Mouse (Mus musculus) hindbrain, embryonic 10.5 days (tissue): Measurements from ENCODE around the gene Gpbar1. TPM values are rescaled to one million over a fixed set of nuclear protein-coding genes. Genes with fewer than 3 reads are reported as not detected.
"Not testable (repeated sequence)": the region's sequence is repeated elsewhere in the genome, so short reads cannot be mapped to it uniquely, and the experiment has no call there.

Experiments used
- DNase-seq: peaks from one replicate; pipeline ENCODE4 v3.0.0-alpha.2; 2017; ENCODE audit warnings: low spot score
- H3K27ac ChIP-seq: fragments of 300-500 bp; sonication (generic); 2 replicates; pipeline ENCODE4 v1.5.1; 2016; ENCODE audit warnings: mild to moderate bottlenecking, moderate library complexity
- H3K27me3 ChIP-seq: fragments of 300-500 bp; sonication (generic); 2 replicates; pipeline ENCODE4 v1.6.1; 2016; ENCODE audit warnings: mild to moderate bottlenecking; ENCODE audit not compliant: poor library complexity, insufficient read depth, severe bottlenecking
- H3K36me3 ChIP-seq: fragments of 300-500 bp; sonication (generic); 2 replicates; pipeline ENCODE4 v1.6.1; 2016; ENCODE audit warnings: mild to moderate bottlenecking, moderate library complexity
- H3K4me1 ChIP-seq: fragments of 300-500 bp; sonication (generic); replicated peaks from 2 replicates; pipeline ENCODE4 v1.6.1; 2016; ENCODE audit warnings: mild to moderate bottlenecking
- H3K4me3 ChIP-seq: fragments of 300-500 bp; sonication (generic); 2 replicates; pipeline ENCODE4 v1.5.1; 2016; ENCODE audit warnings: mild to moderate bottlenecking, moderate library complexity
- H3K9me3 ChIP-seq: fragments of 300-500 bp; sonication (generic); 2 replicates; pipeline ENCODE4 v1.6.1; 2016; ENCODE audit warnings: mild to moderate bottlenecking, moderate library complexity
- WGBS: fragments of 180-500 bp; shearing (Covaris S2); methylation state at CpG from one replicate; pipeline ENCODE4 v1.1.7; 2016; 5-methylcytosine and 5-hydroxymethylcytosine counted together
- polyA plus RNA-seq: library from polyadenylated mRNA; unstranded; fragments of >200 nt; fragmentation: Nextera tagmentation; extraction: Ambion mirVana; gene quantifications from 2 replicates; pipeline ENCODE4 v1.2.1, GENCODE M21; 2016

Gpbar1 gene
- polyA plus RNA-seq, 1 experiment from 2014 or later: 0.24 TPM

GRCm38 (mm10) chr1:74321396-74321795, 43.0 kb downstream of the Gpbar1 start:
- WGBS: 85% methylated on average over 3 of the region's 3 CpGs
- H3K9me3 ChIP-seq: no peaks in the 10 kb centered on the region
- no peak for DNase-seq

DNA sequence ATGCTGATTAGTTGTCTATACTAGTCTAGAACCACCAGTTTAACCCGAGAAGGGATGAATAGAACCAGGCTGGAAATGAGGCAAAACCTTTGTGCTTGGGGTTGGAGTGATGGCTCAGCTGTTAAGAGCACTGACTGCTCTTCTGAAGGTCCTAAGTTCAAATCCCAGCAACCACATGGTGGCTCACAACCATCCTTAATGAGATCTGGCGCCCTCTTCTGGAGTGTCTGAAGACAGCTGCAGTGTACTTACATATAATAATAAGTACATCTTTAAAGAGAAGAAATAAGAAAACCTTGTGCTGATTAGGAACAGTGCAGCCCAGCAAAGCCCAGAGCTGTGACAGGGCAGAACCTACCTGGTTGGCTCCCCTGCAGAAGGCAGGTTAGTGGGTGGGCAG, 48.6 kb downstream of the Gpbar1 start:
- 74% methylated on average over 2 of the region's 2 CpGs for WGBS
- H3K9me3 ChIP-seq, H3K4me1 ChIP-seq, DNase-seq, H3K27ac ChIP-seq, H3K27me3 ChIP-seq, H3K4me3 ChIP-seq, H3K36me3 ChIP-seq: not testable (repeated sequence)

More at GRCm38 (mm10) chr1:74321396-74321795, 43.0 kb downstream of the Gpbar1 start:
- Histone ChIP-seq H3K27me3 (no peaks in the 10 kb centered on the region), H3K27ac (no peak overlapping the region), H3K4me3 (no peak overlapping the region), H3K36me3 (no peaks in the 10 kb centered on the region), H3K4me1 (peaks cover 7% of the 10 kb centered on the region; the same call in 1 of the 2 replicates)

Other genes starting within 250 kb of the Gpbar1 start
- 15.1 and 15.3 TPM in 2 replicates for gene Tns1, start 154.1 kb upstream of the Gpbar1 start, polyA plus RNA-seq
- 0.31 and 0.37 TPM in 2 replicates for gene Rufy4, start 153.0 kb upstream of the Gpbar1 start, polyA plus RNA-seq
- 0.11 and 0.18 TPM in 2 replicates for gene Cxcr2, start 124.6 kb upstream of the Gpbar1 start, polyA plus RNA-seq
- not detected in 2 replicates for gene Cxcr1, start 83.9 kb upstream of the Gpbar1 start, polyA plus RNA-seq
- gene Arpc2, start 42.5 kb upstream of the Gpbar1 start, polyA plus RNA-seq: 352 and 355 TPM in 2 replicates
- 238 and 248 TPM in 2 replicates for gene Aamp, start 6.2 kb downstream of the Gpbar1 start, polyA plus RNA-seq
- 111 and 120 TPM in 2 replicates for gene Pnkd, start 6.4 kb downstream of the Gpbar1 start, polyA plus RNA-seq
- 11.6 and 12.6 TPM in 2 replicates for gene Tmbim1, start 27.1 kb downstream of the Gpbar1 start, polyA plus RNA-seq
- 0.37 and 1.4 TPM in 2 replicates for gene Catip, start 83.6 kb downstream of the Gpbar1 start, polyA plus RNA-seq
- gene Slc11a1, start 96.6 kb downstream of the Gpbar1 start, polyA plus RNA-seq: 1.8 and 3.0 TPM in 2 replicates
- gene Ctdsp1, start 113.0 kb downstream of the Gpbar1 start, polyA plus RNA-seq: 34.3 and 35.7 TPM in 2 replicates
- gene Vil1, start 130.8 kb downstream of the Gpbar1 start, polyA plus RNA-seq: 0.21 and 0.24 TPM in 2 replicates
- gene Cnot9, start 227.5 kb downstream of the Gpbar1 start, polyA plus RNA-seq: 84.6 and 100 TPM in 2 replicates